Mouse (Mus musculus) liver, adult 2 months (tissue): Measurements from ENCODE around the gene Cep170b.

Experiments
- CTCF ChIP-seq: fragments of 200-500 bp; IDR thresholded peaks from 2 replicates; pipeline ENCODE4 v1.5.1; 2011; ENCODE audit warnings: low read depth, low read length, control low read depth
- POLR2A ChIP-seq: fragments of 200-500 bp; IDR thresholded peaks from 2 replicates; pipeline ENCODE4 v1.6.1; 2011; ENCODE audit warnings: low read length, control low read depth; ENCODE audit not compliant: insufficient read depth; ENCODE audit errors: extremely low read depth

DNA sequence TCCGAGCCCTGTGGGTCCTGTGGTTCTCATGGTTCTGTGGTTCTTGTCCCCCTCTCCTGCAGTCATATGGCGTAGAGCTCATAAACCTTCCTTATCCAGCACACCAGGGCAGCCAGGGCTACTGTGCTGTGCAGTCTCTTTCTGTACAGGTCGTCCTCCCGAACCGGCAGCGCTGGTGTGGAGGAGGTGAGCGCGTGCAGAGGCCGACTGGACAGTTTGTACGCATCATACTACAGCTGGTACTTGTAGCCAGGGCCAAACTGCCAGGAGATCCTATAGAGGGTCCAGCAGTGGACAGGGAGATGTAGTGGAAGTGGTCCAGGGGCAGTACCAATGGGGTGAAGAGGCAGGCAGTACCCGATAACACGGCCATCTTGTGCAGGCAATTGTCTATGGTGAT is 30.7 kb downstream of the Cep170b start:
- no peak for TF ChIP-seq CTCF
- no peak for TF ChIP-seq POLR2A
